Mouse (Mus musculus) retina, postnatal 1 day (tissue): ENCODE data around the gene Mt1.

Experiments used
- DNase-seq: peaks from one replicate; pipeline ENCODE4 v3.0.0-alpha.2; 2012

The Mt1 gene

DNA sequence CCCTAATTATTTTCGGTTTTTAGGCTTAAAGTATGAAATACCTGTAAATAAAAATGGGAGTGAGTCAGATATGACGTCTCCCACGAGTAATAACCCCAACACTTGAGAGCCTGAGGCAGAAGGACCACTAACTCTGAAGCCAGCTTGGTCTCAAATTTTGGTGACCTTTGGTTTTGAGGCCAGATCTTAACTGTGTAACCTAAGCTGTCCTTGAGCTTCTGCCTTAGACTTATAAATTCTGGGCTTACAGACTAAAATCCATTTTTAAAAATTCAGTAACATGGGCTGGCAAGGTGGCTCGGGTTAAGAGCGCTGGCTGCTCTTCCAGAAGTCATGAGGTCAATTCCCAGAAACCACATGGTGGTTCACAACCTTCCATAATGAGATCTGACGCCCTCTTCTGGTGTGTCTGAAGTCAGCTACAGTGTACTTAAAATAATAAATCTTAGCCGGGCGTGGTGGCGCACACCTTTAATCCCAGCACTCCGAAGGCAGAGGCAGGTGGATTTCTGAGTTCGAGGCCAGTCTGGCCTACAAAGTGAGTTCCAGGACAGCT lies 5.0 kb upstream of the Mt1 start:
- DNase-seq: no peak

GRCm38 (mm10) chr8:94174619-94175213 lies 4.2 kb upstream of the Mt1 start:
- DNase-seq: no peak

DNA sequence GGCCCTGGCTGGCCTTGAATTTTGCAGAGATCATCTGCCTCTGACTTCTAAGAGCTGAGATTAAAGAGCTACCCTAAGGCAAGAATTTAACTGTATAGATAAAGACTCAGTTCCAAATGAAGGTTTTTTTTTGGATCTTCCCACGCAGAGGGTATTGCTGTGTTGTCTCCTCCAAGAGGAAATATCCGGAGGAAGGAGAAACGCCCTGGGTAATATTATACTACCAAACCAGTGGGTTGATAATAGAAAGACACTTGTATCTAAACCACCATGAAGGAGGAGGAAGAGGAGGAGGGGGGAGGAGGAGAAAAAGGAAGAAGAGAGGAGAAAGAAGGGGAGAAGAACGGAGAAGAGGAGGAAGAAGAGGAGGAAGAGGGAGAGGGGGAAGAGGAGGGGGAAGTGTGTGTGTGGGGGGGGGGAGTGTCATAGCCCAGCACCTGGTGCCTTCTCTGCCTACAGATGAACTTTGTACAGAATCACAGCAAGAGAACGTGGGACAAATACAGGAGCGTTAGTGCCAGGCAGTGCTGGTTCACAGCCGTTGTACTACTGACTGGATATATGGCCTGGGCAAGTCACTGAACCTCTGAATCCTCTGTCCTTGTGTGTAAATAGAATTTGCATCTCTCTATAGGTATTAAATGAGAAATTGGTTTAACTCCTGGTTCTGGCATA lies 1.0 kb upstream of the Mt1 start:
- DNase-seq: no peak

DNA sequence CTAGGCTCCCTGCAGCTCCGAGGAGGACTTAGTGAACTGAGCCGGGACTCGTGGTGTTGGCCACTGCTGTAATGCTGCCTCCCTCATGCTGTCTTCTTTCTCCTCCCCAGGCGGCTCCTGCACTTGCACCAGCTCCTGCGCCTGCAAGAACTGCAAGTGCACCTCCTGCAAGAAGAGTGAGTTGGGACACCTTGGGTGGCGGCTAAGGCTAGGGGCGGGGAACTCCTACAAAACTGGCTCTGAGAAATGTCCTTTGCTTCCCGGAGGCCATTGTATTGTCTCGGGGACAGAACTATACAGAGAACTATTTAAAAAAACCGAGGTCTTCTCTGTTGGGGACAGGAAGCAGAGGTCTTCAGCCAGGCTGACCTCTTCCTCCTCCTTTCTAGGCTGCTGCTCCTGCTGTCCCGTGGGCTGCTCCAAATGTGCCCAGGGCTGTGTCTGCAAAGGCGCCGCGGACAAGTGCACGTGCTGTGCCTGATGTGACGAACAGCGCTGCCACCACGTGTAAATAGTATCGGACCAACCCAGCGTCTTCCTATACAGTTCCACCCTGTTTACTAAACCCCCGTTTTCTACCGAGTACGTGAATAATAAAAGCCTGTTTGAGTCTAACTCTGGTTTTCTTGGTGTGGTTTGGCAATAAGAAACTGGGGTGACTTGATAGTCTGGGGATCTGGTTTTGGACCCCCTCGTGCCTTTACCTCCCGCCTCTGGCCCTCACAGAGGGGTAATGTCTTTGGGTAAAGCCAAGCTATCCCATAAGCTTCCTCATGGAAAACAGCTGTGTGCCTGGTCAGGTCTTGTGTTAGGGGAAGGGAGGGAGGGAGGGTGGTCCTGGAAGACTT lies 1.1 kb downstream of the Mt1 start:
- DNase-seq: peak; percentile 31

DNA sequence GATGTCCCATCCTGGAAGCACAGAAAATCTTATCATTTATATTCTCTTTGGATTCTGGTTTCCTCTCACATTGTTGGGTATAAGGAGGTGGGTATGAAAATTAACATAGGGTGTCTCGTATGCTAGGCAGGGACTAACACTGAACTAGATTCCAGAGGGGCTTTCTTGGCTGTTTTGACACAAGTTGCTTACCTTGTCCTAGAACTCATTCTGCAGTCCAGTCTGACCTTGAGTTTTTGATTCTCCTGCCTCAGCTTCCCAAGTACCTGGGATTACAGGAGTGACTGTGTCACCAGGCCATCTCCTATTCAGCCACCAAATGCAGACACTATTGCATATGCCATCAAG lies 1.7 kb downstream of the Mt1 start:
- no peak for DNase-seq

GRCm38 (mm10) chr8:94182055-94182929 lies 3.4 kb downstream of the Mt1 start:
- no peak for DNase-seq

- DNase-seq: peak; percentile 74
Observed at GRCm38 (mm10) chr8:94183117-94183516, 4.2 kb downstream of the Mt1 start.

- no peak for DNase-seq
Observed at GRCm38 (mm10) chr8:94184357-94184843, 5.5 kb downstream of the Mt1 start.

DNA sequence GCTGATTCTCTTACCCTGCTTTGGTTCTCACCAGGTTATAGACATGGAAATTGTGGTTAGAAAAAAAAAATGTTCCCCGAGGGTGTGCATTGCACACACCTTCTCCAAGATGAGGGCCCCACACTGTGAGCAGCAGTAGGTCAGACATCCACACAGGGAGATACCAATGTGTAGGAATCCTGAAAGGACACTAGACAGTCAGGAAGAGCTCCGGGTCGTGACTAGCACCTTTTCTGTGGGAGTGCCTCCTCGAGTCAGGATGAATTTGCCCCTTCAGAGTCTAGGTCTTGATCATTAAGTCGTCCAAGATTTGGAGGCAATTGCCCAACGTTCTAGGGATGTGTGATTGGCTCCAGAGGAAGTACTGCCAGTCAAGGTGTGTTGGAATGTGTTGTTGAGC lies 6.9 kb downstream of the Mt1 start:
- no peak for DNase-seq

DNA sequence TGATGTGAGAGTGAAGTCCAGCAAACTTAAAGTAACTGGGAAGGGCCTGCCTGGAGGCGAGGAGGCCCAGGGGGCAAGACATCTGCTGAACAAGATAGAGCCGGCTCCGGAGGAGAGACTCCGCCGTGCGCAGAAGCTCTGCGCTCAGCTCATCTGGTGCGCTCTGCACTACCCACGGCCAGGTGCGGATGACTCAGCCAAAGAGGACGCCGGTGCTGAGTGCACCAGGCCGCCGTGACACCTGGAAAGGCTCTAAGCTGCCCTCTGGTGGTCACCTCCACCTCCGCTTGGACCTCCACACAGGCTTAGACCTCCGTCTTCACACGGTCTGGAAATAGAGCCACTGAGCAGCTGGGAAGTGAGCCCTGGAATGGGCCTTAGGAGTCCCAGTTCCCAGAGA lies 7.7 kb downstream of the Mt1 start:
- peak; percentile 66 for DNase-seq

GRCm38 (mm10) chr8:94187290-94188002 lies 8.6 kb downstream of the Mt1 start:
- DNase-seq: peak; percentile 45

GRCm38 (mm10) chr8:94189275-94190031 lies 10.6 kb downstream of the Mt1 start:
- no peak for DNase-seq

DNA sequence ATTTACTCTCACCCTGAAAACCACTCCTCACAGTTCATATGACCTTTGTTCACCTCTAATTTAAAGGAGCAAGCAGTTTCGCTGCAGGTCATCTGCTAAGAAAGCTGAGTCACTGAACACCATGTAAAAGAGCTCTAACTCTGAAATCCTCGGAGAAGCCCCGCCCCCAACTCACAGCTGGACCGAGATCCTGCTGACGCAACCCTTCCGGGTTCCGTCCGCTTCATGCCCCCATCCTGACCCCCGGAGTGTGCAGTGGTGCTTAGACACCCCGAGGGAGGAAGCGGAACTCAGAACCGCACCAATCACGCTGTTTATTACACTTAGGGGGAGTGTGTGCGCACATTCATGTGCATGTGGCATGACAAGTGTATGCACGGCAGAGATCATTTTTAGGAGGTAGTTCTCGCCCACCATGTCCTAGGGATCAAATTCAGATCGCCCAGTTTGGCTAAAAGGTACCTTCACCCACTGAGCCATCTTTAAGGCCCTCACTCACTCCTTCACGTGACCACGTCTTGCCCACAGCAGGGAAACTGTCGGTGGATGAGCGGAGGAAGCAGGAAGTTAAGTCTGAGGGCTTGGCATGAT lies 12.3 kb downstream of the Mt1 start:
- DNase-seq: peak; percentile 51

GRCm38 (mm10) chr8:94192926-94193325 lies 14.0 kb downstream of the Mt1 start:
- DNase-seq: no peak

GRCm38 (mm10) chr8:94194591-94195223 lies 15.8 kb downstream of the Mt1 start:
- no peak for DNase-seq

DNA sequence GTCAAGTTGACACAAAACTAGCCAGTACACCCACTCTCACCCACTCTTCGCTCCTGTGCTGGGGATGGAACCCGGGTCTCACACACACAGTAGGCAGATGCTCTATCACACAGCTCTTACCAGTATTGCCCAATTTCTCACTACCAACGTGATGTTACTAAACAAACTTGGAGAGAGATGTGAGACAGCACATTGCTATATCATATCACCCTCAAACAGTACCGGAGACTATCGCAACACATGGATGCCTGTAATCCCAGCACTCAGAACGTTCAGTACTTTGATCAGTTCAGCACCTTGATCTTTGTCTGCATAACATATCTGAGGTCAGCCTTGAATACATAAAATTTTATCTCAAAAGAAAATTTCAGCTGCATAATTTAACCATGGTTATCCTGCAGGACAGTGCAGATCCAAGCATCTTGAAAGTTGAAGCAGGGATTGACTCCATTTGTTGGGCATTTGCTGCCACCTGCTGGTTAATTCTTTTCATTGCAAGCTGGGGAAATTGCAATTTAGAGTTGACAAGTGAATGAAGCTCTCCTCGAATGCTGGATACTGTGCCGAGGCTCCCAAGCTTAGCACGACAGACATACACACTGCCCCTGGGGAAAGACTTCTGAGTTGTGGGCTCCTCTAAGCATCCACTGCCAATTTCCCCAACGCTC lies 20.5 kb downstream of the Mt1 start:
- DNase-seq: peak; percentile 87

DNA sequence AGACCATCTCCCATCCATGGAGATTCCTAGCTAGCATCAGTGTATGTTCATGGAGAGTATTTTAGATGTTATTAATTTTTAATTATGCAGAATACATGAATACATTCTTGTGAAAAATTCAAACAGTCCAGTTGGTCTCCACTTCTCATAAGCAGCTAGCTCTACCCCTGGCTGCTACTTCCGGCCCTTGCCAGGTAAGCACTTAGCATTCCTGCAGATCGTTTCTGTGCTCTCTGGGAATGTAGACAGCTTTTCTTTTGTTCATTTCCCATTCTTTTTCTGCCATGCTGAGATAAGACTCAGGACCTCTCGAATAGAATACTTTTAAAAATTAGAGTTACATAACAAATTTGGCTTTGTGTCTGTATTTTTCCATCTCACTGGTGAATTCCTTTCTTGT lies 25.2 kb downstream of the Mt1 start:
- no peak for DNase-seq

GRCm38 (mm10) chr8:94205736-94206135 lies 26.9 kb downstream of the Mt1 start:
- peak; percentile 84 for DNase-seq

DNA sequence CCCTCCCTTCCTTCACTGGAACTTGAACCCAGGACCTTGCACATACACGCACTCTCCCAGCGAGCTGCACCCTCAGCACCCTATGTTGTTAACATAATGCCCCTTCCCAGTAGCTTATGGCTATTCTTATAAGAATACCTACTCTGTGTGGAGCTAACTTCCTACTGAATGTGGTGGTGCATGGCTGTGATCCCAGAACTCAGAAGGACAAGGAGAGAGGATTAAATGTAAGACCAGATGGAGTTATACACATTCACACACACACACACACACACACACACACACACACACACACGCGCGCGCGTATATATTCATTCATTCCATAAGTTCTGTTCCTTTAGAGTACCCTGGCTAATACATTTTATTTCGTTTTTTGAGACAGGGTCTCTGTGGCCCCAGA lies 27.4 kb downstream of the Mt1 start:
- DNase-seq: no peak

DNA sequence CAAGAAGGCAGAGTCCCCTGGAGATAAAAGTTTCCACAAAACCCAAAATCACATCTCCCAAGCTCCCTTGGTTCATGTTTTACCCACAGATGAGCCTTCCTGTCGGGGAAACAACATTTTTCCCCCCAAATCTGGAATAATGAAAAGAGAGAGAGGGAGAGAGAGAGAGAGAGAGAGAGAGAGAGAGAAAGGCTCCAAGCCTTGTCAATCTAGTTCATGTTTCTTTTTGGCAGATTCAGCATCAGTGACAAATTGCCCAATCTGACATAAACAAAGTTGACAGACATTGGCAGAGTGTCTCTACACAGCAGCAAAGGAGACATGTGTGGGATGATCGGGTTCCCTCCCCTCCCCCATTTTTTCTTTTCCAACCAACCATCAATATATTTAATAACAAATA lies 28.6 kb downstream of the Mt1 start:
- DNase-seq: peak; percentile 55
